Mouse (Mus musculus): ENCODE measurements around the gene Clrn3. TPM values are rescaled to one million over a fixed set of nuclear protein-coding genes. Genes with fewer than 3 reads are reported as not detected.

Clrn3 gene
- polyA plus RNA-seq, 1 experiment from 2014 or later, result 0.05 TPM

DNA sequence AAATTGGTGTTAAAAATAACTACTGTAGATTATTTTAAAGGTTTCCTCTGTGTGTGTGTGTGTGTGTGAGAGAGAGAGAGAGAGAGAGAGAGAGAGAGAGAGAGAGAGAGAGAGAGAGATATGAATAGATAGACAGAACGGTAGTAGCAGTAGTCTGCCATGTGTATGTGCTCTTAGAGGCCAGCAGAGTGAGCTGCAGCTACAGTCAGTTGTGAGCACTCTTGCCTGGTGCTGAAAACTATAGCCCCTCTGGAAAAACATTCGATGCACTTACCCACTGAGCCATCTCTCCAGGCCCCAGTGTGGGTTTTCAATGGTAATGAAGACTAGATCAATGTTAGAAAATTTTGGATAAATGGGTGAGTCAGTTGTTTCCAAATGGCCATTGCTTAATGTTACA lies 29.1 kb downstream of the Clrn3 start:
- Histone ChIP-seq H3K9ac (no peak overlapping the region), H3K9me3 (no peaks in the 10 kb centered on the region), H3K4me1 (replicated peaks) (no peaks in the 10 kb centered on the region), H3K27ac (no peak overlapping the region), H3K36me3 (no peaks in the 10 kb centered on the region), H3K4me3 (no peak overlapping the region), H3K27me3 (no peaks in the 10 kb centered on the region), H3K4me2 (no peak overlapping the region)
- WGBS, result 66% methylated on average over 2 of the region's 2 CpGs
- no peak for ATAC-seq (ENCODE audit: low FRiP score)

GRCm38 (mm10) chr7:135498565-135499186 lies 29.8 kb downstream of the Clrn3 start:
- H3K36me3 ChIP-seq, result no peaks in the 10 kb centered on the region
- no peak overlapping the region for H3K9ac ChIP-seq
- H3K27ac ChIP-seq, result no peak overlapping the region
- H3K4me3 ChIP-seq, result no peak overlapping the region
- no peaks in the 10 kb centered on the region for H3K9me3 ChIP-seq
- H3K4me2 ChIP-seq, result no peak overlapping the region
- no peak for ATAC-seq (ENCODE audit: low FRiP score)
- no peaks in the 10 kb centered on the region for H3K27me3 ChIP-seq
- no peaks in the 10 kb centered on the region for H3K4me1 ChIP-seq (replicated peaks)
- 95% methylated on average over 3 of the region's 3 CpGs for WGBS

DNA sequence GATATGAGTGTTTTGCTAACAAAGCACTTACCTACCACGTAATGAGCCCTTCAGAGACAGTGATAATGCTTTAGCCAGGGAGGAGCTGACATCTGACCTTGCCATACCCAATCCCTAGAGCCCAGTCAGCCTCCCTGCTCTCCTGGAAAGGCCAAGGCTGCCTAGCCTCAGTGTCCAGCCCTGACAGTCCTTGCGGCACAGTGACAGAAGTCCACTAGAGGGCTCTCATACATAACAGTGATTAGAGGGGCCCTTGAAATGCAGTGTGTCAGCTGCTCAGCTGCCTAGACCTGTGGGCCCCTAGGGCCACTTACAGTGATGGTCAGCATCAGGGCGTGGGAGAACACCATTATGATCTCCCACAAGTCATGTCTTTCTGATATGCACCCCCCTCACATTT lies 33.2 kb downstream of the Clrn3 start:
- Histone ChIP-seq H3K27ac (no peak overlapping the region), H3K27me3 (no peaks in the 10 kb centered on the region), H3K36me3 (no peaks in the 10 kb centered on the region), H3K9me3 (peaks cover 7% of the 10 kb centered on the region; the same call in 1 of the 2 replicates), H3K9ac (no peak overlapping the region), H3K4me3 (no peak overlapping the region), H3K4me2 (no peak overlapping the region), H3K4me1 (replicated peaks) (no peaks in the 10 kb centered on the region)
- WGBS, result 52% methylated on average over 3 of the region's 3 CpGs
- ATAC-seq (ENCODE audit: low FRiP score), result no peak

- peaks cover 17% of the 10 kb centered on the region for H3K4me1 ChIP-seq (replicated peaks)
- no peak overlapping the region for H3K9ac ChIP-seq
- H3K27ac ChIP-seq, result no peak overlapping the region
- peaks cover 12% of the 10 kb centered on the region; the same call in 1 of the 2 replicates for H3K27me3 ChIP-seq
- H3K4me3 ChIP-seq, result no peak overlapping the region
- no peak for ATAC-seq (ENCODE audit: low FRiP score)
- no peak overlapping the region for H3K4me2 ChIP-seq
- WGBS, result 72% methylated on average over 8 of the region's 8 CpGs
- H3K36me3 ChIP-seq, result no peaks in the 10 kb centered on the region
- peaks cover 7% of the 10 kb centered on the region; the same call in 1 of the 2 replicates for H3K9me3 ChIP-seq
These were observed 38.0 kb downstream of the Clrn3 start for GRCm38 (mm10) chr7:135490500-135490886.

DNA sequence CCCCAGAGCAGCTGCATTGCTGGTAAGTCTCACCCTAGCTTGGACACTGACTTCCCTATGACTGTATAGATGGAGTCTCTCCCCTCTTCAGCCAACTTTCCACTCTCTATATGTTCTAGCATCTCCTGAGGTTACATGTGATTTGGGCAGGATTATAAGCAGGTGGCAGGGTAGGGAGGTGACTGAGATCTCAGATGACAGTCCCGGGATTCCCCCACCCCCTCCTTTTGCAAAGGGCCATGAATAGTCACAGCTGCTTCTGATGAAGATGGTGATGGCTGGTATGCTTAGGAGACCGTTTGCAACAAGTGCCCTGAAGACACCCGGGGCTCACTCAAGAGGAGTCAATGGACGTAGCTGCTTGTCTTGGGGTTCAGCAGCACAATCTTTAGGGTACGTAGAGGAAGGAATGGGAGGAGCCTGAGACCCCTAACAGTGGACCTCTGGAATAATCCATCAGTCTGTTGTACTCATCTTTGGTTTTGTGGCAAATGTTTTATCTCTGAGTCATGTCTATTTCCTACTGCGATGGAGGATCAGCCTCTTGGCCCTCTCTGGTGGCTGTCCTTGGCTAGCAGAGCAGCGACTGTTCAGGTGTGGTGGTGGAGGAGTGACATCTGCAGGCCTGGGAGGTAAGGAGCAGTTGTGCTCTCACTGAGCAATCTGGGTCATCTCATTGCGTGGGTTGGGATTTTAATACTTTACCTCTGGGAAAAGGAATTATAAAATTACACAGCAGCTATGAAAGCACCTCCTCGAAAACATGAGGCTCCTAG lies 38.5 kb downstream of the Clrn3 start:
- Histone ChIP-seq H3K27me3 (peaks cover 12% of the 10 kb centered on the region; the same call in 1 of the 2 replicates), H3K36me3 (no peaks in the 10 kb centered on the region), H3K9ac (no peak overlapping the region), H3K4me3 (no peak overlapping the region), H3K9me3 (peaks cover 7% of the 10 kb centered on the region; the same call in 1 of the 2 replicates), H3K4me1 (replicated peaks) (peaks cover 23% of the 10 kb centered on the region), H3K27ac (no peak overlapping the region), H3K4me2 (no peak overlapping the region)
- no peak for ATAC-seq (ENCODE audit: low FRiP score)
- WGBS, result 84% methylated on average over 9 of the region's 9 CpGs

DNA sequence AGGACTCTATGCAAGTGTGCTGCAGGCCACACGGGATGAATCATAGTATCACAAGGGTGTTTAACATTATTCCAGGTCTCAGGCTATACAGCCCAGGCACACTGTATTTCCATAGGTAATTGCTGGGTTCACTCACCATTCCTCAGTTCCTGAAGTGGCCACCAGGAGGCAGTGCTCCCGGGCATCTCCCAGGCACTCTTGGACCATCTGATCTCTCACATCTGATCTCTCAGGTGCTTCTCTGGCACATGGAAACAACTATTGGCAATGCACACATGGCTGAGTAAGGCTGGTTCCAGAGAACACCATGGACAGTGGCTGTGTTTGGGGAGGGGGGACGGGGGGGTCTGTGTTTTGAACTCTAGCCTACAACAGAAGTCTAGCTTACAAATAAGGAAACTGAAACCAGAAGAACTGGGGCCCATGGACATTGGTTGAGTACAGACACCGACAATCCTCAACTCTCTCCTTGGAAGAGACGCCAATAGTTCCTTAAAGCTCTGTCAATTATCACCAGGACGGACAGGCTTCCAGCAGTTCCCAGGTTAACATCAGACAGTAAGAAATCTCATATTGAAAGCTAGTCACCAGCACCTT lies 40.1 kb downstream of the Clrn3 start:
- Histone ChIP-seq H3K4me3 (no peak overlapping the region), H3K4me1 (replicated peaks) (peaks cover 25% of the 10 kb centered on the region), H3K9ac (no peak overlapping the region), H3K27ac (no peak overlapping the region), H3K36me3 (no peaks in the 10 kb centered on the region), H3K4me2 (no peak overlapping the region), H3K9me3 (peaks cover 7% of the 10 kb centered on the region; the same call in 1 of the 2 replicates), H3K27me3 (peaks cover 24% of the 10 kb centered on the region)
- no peak for ATAC-seq (ENCODE audit: low FRiP score)
- WGBS, result 77% methylated on average over 6 of the region's 6 CpGs

DNA sequence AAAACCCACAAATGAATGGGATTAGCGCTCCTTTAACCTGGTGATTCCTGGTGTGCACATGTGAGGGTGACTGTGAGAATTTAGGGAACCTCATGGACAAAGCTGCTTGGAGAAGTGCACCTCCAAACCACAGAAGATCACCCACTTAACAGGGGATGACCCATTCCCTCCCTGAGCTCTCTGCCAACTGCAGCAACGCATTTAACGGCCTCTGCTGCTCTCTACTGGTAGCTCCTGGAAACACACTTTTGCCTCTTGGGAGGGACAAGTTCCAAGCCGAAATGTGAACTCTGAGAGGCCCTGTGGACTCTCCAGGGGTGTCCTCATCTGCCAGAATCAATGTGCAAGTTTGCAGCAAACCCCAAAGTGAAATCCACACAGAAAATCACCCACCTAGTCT lies 41.0 kb downstream of the Clrn3 start:
- H3K4me3 ChIP-seq, result no peak overlapping the region
- peaks cover 7% of the 10 kb centered on the region; the same call in 1 of the 2 replicates for H3K9me3 ChIP-seq
- no peak overlapping the region for H3K27ac ChIP-seq
- no peak overlapping the region for H3K9ac ChIP-seq
- peaks cover 25% of the 10 kb centered on the region for H3K4me1 ChIP-seq (replicated peaks)
- no peak overlapping the region for H3K4me2 ChIP-seq
- H3K36me3 ChIP-seq, result no peaks in the 10 kb centered on the region
- no peak for ATAC-seq (ENCODE audit: low FRiP score)
- peaks cover 24% of the 10 kb centered on the region for H3K27me3 ChIP-seq
- 25% methylated on average over 4 of the region's 4 CpGs for WGBS

GRCm38 (mm10) chr7:135486645-135487382 lies 41.6 kb downstream of the Clrn3 start:
- Histone ChIP-seq H3K27ac (no peak overlapping the region), H3K9me3 (peaks cover 5% of the 10 kb centered on the region; the same call in 1 of the 2 replicates), H3K9ac (no peak overlapping the region), H3K4me3 (no peak overlapping the region), H3K36me3 (no peaks in the 10 kb centered on the region), H3K27me3 (peaks cover 30% of the 10 kb centered on the region), H3K4me1 (replicated peaks) (peaks cover 25% of the 10 kb centered on the region), H3K4me2 (no peak overlapping the region)
- ATAC-seq (ENCODE audit: low FRiP score), result no peak
- WGBS, result 45% methylated on average over 10 of the region's 10 CpGs

DNA sequence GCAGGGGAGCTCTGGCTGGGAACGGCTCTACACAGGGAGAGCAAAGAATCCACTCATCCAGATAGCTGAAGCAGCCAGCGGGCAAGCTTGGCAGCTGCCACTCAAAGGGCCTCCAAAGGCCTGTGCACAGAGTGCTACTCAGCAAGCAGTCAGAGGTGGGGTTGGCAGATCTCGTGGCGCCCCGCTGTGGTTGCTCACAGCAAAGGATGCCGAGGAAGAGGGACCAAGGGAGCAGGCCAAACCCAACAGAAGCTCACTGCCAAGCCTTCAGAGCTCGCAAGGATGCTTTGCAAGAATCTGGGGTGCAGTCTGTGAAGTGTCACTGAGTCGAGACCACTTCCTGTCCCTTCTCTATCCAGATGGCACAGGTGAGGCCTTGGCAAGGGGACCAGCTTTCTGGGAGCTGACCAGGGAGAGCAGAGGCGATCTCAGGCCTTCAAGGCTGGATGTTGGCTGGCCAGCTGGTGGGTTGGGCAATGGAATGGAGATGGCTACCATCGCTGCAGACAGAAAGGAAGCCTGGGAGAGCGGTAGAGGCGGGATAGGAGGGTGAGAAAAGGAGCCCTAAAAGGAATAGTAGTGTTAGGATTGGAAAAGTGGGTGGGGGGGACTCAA lies 42.6 kb downstream of the Clrn3 start:
- no peak overlapping the region for H3K9ac ChIP-seq
- H3K4me1 ChIP-seq (replicated peaks), result peaks cover 25% of the 10 kb centered on the region
- H3K36me3 ChIP-seq, result no peaks in the 10 kb centered on the region
- no peak overlapping the region for H3K4me3 ChIP-seq
- H3K27ac ChIP-seq, result no peak overlapping the region
- H3K9me3 ChIP-seq, result no peaks in the 10 kb centered on the region
- 18% methylated on average over 12 of the region's 12 CpGs for WGBS
- ATAC-seq (ENCODE audit: low FRiP score), result peak; percentile 85
- H3K4me2 ChIP-seq, result no peak overlapping the region
- peaks cover 35% of the 10 kb centered on the region for H3K27me3 ChIP-seq

DNA sequence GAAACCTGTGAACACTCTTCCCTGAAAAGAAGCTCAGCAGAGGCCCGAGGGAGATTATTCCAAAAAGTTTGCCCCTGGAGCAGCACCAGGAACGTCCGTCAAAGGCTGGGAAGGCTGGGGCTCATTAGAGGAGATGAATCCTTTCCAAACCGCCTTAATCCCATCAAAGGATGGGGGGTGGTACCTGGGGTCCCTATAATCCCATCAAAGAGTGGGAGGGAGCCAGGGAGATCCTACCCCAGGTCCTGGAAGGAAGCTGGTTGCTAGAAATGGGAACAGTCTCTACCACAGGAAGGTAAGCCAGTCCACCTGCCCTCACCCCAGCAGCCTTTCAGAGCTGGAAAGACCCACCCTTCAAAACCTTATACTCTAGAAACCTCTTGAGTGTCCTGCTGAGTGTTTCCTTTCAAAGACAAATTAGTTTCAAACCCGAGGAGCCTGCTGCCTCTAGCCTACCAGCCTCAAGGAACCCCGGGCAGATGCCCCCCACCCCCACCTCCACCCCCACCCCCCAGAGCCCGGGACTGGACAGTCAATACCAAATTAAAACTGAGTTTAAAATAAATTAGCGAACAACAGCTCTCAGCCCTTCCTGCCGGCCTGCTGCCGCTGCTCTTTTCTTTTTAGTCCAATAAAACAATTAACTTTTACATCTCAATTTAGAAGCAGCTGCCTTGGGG lies 43.2 kb downstream of the Clrn3 start:
- peaks cover 25% of the 10 kb centered on the region for H3K4me1 ChIP-seq (replicated peaks)
- peaks cover 36% of the 10 kb centered on the region for H3K27me3 ChIP-seq
- 11% methylated on average over 10 of the region's 10 CpGs for WGBS
- no peak overlapping the region for H3K27ac ChIP-seq
- no peak overlapping the region for H3K4me3 ChIP-seq
- H3K9me3 ChIP-seq, result no peaks in the 10 kb centered on the region
- no peaks in the 10 kb centered on the region for H3K36me3 ChIP-seq
- no peak overlapping the region for H3K4me2 ChIP-seq
- no peak overlapping the region for H3K9ac ChIP-seq
- no peak for ATAC-seq (ENCODE audit: low FRiP score)

DNA sequence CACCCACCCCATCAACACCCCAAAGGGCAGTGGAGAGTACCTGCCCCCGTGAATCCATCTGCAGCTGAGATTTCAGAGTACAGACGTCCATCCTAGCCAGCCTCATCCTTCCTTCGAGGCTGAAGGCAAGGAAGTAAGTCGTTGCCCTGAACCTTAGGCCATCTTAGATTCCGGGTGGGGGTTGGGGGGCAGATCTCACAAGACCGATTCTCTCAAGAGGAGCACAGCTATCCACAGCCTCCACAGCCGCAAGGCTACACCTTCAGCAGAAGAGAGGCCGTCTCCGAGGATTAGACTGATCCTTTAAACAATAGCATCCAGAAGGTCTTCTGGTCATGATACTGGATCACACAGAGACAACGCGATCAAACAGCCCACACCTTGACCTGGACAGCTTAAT lies 44.1 kb downstream of the Clrn3 start:
- H3K27me3 ChIP-seq, result peaks cover 42% of the 10 kb centered on the region
- H3K4me2 ChIP-seq, result no peak overlapping the region
- WGBS, result 60% methylated on average over 11 of the region's 11 CpGs
- H3K9me3 ChIP-seq, result no peaks in the 10 kb centered on the region
- no peak for ATAC-seq (ENCODE audit: low FRiP score)
- H3K4me1 ChIP-seq (replicated peaks), result peaks cover 33% of the 10 kb centered on the region
- H3K9ac ChIP-seq, result no peak overlapping the region
- no peak overlapping the region for H3K4me3 ChIP-seq
- H3K36me3 ChIP-seq, result no peaks in the 10 kb centered on the region
- no peak overlapping the region for H3K27ac ChIP-seq
